Mouse (Mus musculus): Measurements from ENCODE around the gene Atat1. TPM values are rescaled to one million over a fixed set of nuclear protein-coding genes. Genes with fewer than 3 reads are reported as not detected.

The Atat1 gene
- polyA plus RNA-seq, 1 experiment from 2014 or later: 503 TPM

MicroRNAs encoded within 50 kb of the gene (microRNA counts, 519-probe panel; counts per million panel counts)
- not detected for microRNA mmu-miR-1894-3p
- microRNA mmu-miR-1894-5p: not detected

Small RNA genes lying within 50 kb of the gene (microRNA-seq; reads per million reads assigned to microRNA genes)
- not detected for gene Gm28033
- not detected for gene Mir1894

Other genes with a start within 250 kb of the Atat1 start
- gene Vars2, start 242.5 kb downstream of the Atat1 start, polyA plus RNA-seq (2014; fragmentation: Nextera tagmentation; extraction: Ambion mirVana): 9.5 and 14.8 TPM in 2 replicates
- gene Gtf2h4, start 236.3 kb downstream of the Atat1 start, polyA plus RNA-seq (2014; fragmentation: Nextera tagmentation; extraction: Ambion mirVana): 23.6 and 25.5 TPM in 2 replicates
- gene Ddr1, start 205.5 kb downstream of the Atat1 start, polyA plus RNA-seq (2014; fragmentation: Nextera tagmentation; extraction: Ambion mirVana): 52.9 and 87.2 TPM in 2 replicates
- 3.3 and 4.0 TPM in 2 replicates for gene Ier3, start 88.4 kb downstream of the Atat1 start, polyA plus RNA-seq (2014; fragmentation: Nextera tagmentation; extraction: Ambion mirVana)
- 59.9 and 74.0 TPM in 2 replicates for gene Flot1, start 86.8 kb downstream of the Atat1 start, polyA plus RNA-seq (2014; fragmentation: Nextera tagmentation; extraction: Ambion mirVana)
- gene Tubb5, start 71.8 kb downstream of the Atat1 start, polyA plus RNA-seq (2014; fragmentation: Nextera tagmentation; extraction: Ambion mirVana): 1,880 and 2,054 TPM in 2 replicates
- gene Mdc1, start 68.6 kb downstream of the Atat1 start, polyA plus RNA-seq (2014; fragmentation: Nextera tagmentation; extraction: Ambion mirVana): 7.3 and 8.2 TPM in 2 replicates
- 14.5 and 20.2 TPM in 2 replicates for gene Nrm, start 48.8 kb downstream of the Atat1 start, polyA plus RNA-seq (2014; fragmentation: Nextera tagmentation; extraction: Ambion mirVana)
- gene Ppp1r18, start 44.5 kb downstream of the Atat1 start, polyA plus RNA-seq (2014; fragmentation: Nextera tagmentation; extraction: Ambion mirVana): 17.4 and 21.0 TPM in 2 replicates
- gene Dhx16, start 30.3 kb downstream of the Atat1 start, polyA plus RNA-seq (2014; fragmentation: Nextera tagmentation; extraction: Ambion mirVana): 27.4 and 30.7 TPM in 2 replicates
- 50.7 and 70.0 TPM in 2 replicates for gene 2310061I04Rik, start 12.6 kb downstream of the Atat1 start, polyA plus RNA-seq (2014; fragmentation: Nextera tagmentation; extraction: Ambion mirVana)
- 54.9 and 55.3 TPM in 2 replicates for gene Mrps18b, start 6.3 kb upstream of the Atat1 start, polyA plus RNA-seq (2014; fragmentation: Nextera tagmentation; extraction: Ambion mirVana)
- gene Ppp1r10, start 6.4 kb upstream of the Atat1 start, polyA plus RNA-seq (2014; fragmentation: Nextera tagmentation; extraction: Ambion mirVana): 36.3 and 45.2 TPM in 2 replicates
- 64.9 and 82.4 TPM in 2 replicates for gene Abcf1, start 59.7 kb upstream of the Atat1 start, polyA plus RNA-seq (2014; fragmentation: Nextera tagmentation; extraction: Ambion mirVana)
- gene Gnl1, start 69.8 kb upstream of the Atat1 start, polyA plus RNA-seq (2014; fragmentation: Nextera tagmentation; extraction: Ambion mirVana): 42.4 and 49.6 TPM in 2 replicates
- gene Prr3, start 70.2 kb upstream of the Atat1 start, polyA plus RNA-seq (2014; fragmentation: Nextera tagmentation; extraction: Ambion mirVana): 80.3 and 87.3 TPM in 2 replicates
- gene H2-T24, start 110.5 kb upstream of the Atat1 start, polyA plus RNA-seq (2014; fragmentation: Nextera tagmentation; extraction: Ambion mirVana): 7.4 and 9.8 TPM in 2 replicates
- 4.4 TPM in 2 replicates for gene H2-T23, start 122.8 kb upstream of the Atat1 start, polyA plus RNA-seq (2014; fragmentation: Nextera tagmentation; extraction: Ambion mirVana)
- gene H2-T22, start 132.7 kb upstream of the Atat1 start, polyA plus RNA-seq (2014; fragmentation: Nextera tagmentation; extraction: Ambion mirVana): 4.8 and 7.5 TPM in 2 replicates
- not detected in 2 replicates for gene Gm6034, start 132.9 kb upstream of the Atat1 start, polyA plus RNA-seq (2014; fragmentation: Nextera tagmentation; extraction: Ambion mirVana)
- gene Gm11127, start 148.3 kb upstream of the Atat1 start, polyA plus RNA-seq (2014; fragmentation: Nextera tagmentation; extraction: Ambion mirVana): not detected in 2 replicates
- gene Gm19684, start 211.6 kb upstream of the Atat1 start, polyA plus RNA-seq (2014; fragmentation: Nextera tagmentation; extraction: Ambion mirVana): not detected in 2 replicates
- not detected in 2 replicates for gene Gm7030, start 219.3 kb upstream of the Atat1 start, polyA plus RNA-seq (2014; fragmentation: Nextera tagmentation; extraction: Ambion mirVana)